Mouse (Mus musculus) kidney, embryonic 16.5 days (tissue): ENCODE measurements around the gene Ccdc103. TPM values are rescaled to one million over a fixed set of nuclear protein-coding genes. Genes with fewer than 3 reads are reported as not detected.
A peak's percentile ranks its signal among the peaks of the same experiment; 100 is the strongest.

ENCODE experiments used
- ATAC-seq: fragments of 200-750 bp; cut with Nextera tagmentation; 2 replicates; pipeline ENCODE4 v1.8.0; 2017; ENCODE audit warnings: moderate TSS enrichment; ENCODE audit not compliant: low FRiP score, low TSS enrichment
- H3K27ac ChIP-seq: fragments of 300-500 bp; sonication (generic); 2 replicates; pipeline ENCODE4 v1.5.1; 2014; ENCODE audit warnings: low read length
- H3K27me3 ChIP-seq: fragments of 300-500 bp; sonication (generic); 2 replicates; pipeline ENCODE4 v1.6.1; 2014; ENCODE audit warnings: low read length, control low read depth, mixed read lengths; ENCODE audit not compliant: insufficient read depth
- H3K36me3 ChIP-seq: fragments of 300-500 bp; sonication (generic); 2 replicates; pipeline ENCODE4 v1.6.1; 2014; ENCODE audit warnings: low read length, control low read depth, mixed read lengths; ENCODE audit not compliant: insufficient read depth
- H3K4me1 ChIP-seq: fragments of 300-500 bp; sonication (generic); 2 replicates; pipeline ENCODE4 v1.6.1; 2014; ENCODE audit warnings: low read length, control low read depth, mixed read lengths; ENCODE audit not compliant: insufficient read depth
- H3K4me2 ChIP-seq: fragments of 300-500 bp; sonication (generic); replicated peaks from 2 replicates; pipeline ENCODE4 v1.6.1; 2014; ENCODE audit warnings: low read depth, low read length
- H3K4me3 ChIP-seq: fragments of 300-500 bp; sonication (generic); 2 replicates; pipeline ENCODE4 v1.5.1; 2014; ENCODE audit warnings: mild to moderate bottlenecking, low read length
- H3K9ac ChIP-seq: fragments of 300-500 bp; sonication (generic); replicated peaks from 2 replicates; pipeline ENCODE4 v1.6.1; 2014; ENCODE audit warnings: low read length
- H3K9me3 ChIP-seq: fragments of 300-500 bp; sonication (generic); 2 replicates; pipeline ENCODE4 v1.6.1; 2016; ENCODE audit warnings: low read length, control low read depth
- WGBS: fragments of 180-500 bp; shearing (Covaris S2); extraction: QIAGEN DNeasy Blood & Tissue Kit; methylation state at CpG from one replicate; pipeline ENCODE4 v1.1.7; 2014; 5-methylcytosine and 5-hydroxymethylcytosine counted together
- polyA plus RNA-seq: library from polyadenylated mRNA; unstranded; fragments of >200 nt; fragmentation: Nextera tagmentation; extraction: Ambion mirVana; gene quantifications from 2 replicates; pipeline ENCODE4 v1.2.1, GENCODE M21; 2015

The Ccdc103 gene
- polyA plus RNA-seq, 1 experiment from 2014 or later, result 1.9 TPM

GRCm38 (mm10) chr11:102902107-102902506 lies 21.1 kb downstream of the Ccdc103 start:
- no peaks in the 10 kb centered on the region for H3K9me3 ChIP-seq
- H3K4me1 ChIP-seq, result peaks cover 3% of the 10 kb centered on the region; the same call in 1 of the 2 replicates
- no peak for ATAC-seq
- no peak overlapping the region for H3K4me2 ChIP-seq
- peaks cover 18% of the 10 kb centered on the region for H3K36me3 ChIP-seq
- H3K4me3 ChIP-seq, result no peak overlapping the region
- no peak overlapping the region for H3K9ac ChIP-seq
- H3K27me3 ChIP-seq, result no peaks in the 10 kb centered on the region
- H3K27ac ChIP-seq, result no peak overlapping the region
- WGBS, result 73% methylated on average over 5 of the region's 5 CpGs

GRCm38 (mm10) chr11:102903654-102904053 lies 22.6 kb downstream of the Ccdc103 start:
- peaks cover 34% of the 10 kb centered on the region for H3K36me3 ChIP-seq
- no peaks in the 10 kb centered on the region for H3K9me3 ChIP-seq
- H3K9ac ChIP-seq, result no peak overlapping the region
- no peak overlapping the region for H3K4me2 ChIP-seq
- no peak for ATAC-seq
- H3K4me1 ChIP-seq, result peaks cover 3% of the 10 kb centered on the region; the same call in 1 of the 2 replicates
- H3K4me3 ChIP-seq, result no peak overlapping the region
- H3K27me3 ChIP-seq, result no peaks in the 10 kb centered on the region
- H3K27ac ChIP-seq, result no peak overlapping the region
- 62% methylated on average over 7 of the region's 7 CpGs for WGBS

GRCm38 (mm10) chr11:102911376-102911775 lies 30.4 kb downstream of the Ccdc103 start:
- no peak overlapping the region for H3K4me3 ChIP-seq
- H3K36me3 ChIP-seq, result peaks cover 88% of the 10 kb centered on the region
- 78% methylated on average over 7 of the region's 7 CpGs for WGBS
- H3K4me2 ChIP-seq, result no peak overlapping the region
- H3K27me3 ChIP-seq, result no peaks in the 10 kb centered on the region
- no peaks in the 10 kb centered on the region for H3K4me1 ChIP-seq
- ATAC-seq, result no peak
- H3K9me3 ChIP-seq, result no peaks in the 10 kb centered on the region
- H3K9ac ChIP-seq, result no peak overlapping the region
- no peak overlapping the region for H3K27ac ChIP-seq

- H3K27ac ChIP-seq, result no peak overlapping the region
- H3K9ac ChIP-seq, result no peak overlapping the region
- H3K4me1 ChIP-seq, result no peaks in the 10 kb centered on the region
- ATAC-seq, result no peak
- no peaks in the 10 kb centered on the region for H3K27me3 ChIP-seq
- H3K4me2 ChIP-seq, result no peak overlapping the region
- WGBS, result 92% methylated on average over 9 of the region's 9 CpGs
- H3K9me3 ChIP-seq, result no peaks in the 10 kb centered on the region
- no peak overlapping the region for H3K4me3 ChIP-seq
- H3K36me3 ChIP-seq, result peaks cover 50% of the 10 kb centered on the region
Observed at GRCm38 (mm10) chr11:102915380-102915779, 34.4 kb downstream of the Ccdc103 start.

- no peak overlapping the region for H3K4me2 ChIP-seq
- no peaks in the 10 kb centered on the region for H3K9me3 ChIP-seq
- peaks cover 33% of the 10 kb centered on the region for H3K36me3 ChIP-seq
- no peak for ATAC-seq
- H3K27me3 ChIP-seq, result no peaks in the 10 kb centered on the region
- H3K9ac ChIP-seq, result no peak overlapping the region
- H3K27ac ChIP-seq, result no peak overlapping the region
- peaks cover 13% of the 10 kb centered on the region; the same call in 1 of the 2 replicates for H3K4me1 ChIP-seq
- WGBS, result 82% methylated on average over 4 of the region's 4 CpGs
- no peak overlapping the region for H3K4me3 ChIP-seq
Observed at GRCm38 (mm10) chr11:102918077-102918476, 37.1 kb downstream of the Ccdc103 start.

- Histone ChIP-seq H3K4me3 (no peak overlapping the region), H3K4me1 (peaks cover 21% of the 10 kb centered on the region), H3K27ac (no peak overlapping the region), H3K9me3 (no peaks in the 10 kb centered on the region), H3K9ac (peak overlapping the region; percentile 35; the same call in 1 of the 2 replicates), H3K36me3 (0 out of 2 replicates have a peak, but pooled peaks cover 3% of the 10 kb centered on the region), H3K27me3 (no peaks in the 10 kb centered on the region), H3K4me2 (no peak overlapping the region)
- ATAC-seq, result no peak
- WGBS, result 77% methylated on average over 6 of the region's 6 CpGs
Observed at GRCm38 (mm10) chr11:102921491-102921890, 40.5 kb downstream of the Ccdc103 start.

GRCm38 (mm10) chr11:102924557-102925350 lies 43.8 kb downstream of the Ccdc103 start, which contains the start of gene Kif18b:
TSS of gene Kif18b (minus strand) at chr11:102925124.
- Histone ChIP-seq H3K4me3 (peak within 1 kb of the TSS; percentile 79), H3K36me3 (0 out of 2 replicates have a peak, but pooled peaks cover 3% of the 10 kb centered on the region), H3K27me3 (no peaks in the 10 kb centered on the region), H3K9me3 (no peaks in the 10 kb centered on the region), H3K4me1 (peaks cover 21% of the 10 kb centered on the region), H3K9ac (peak within 1 kb of the TSS; percentile 81), H3K27ac (peak within 1 kb of the TSS; percentile 98), H3K4me2 (peak within 1 kb of the TSS; percentile 71)
- under 1% methylated on average over 62 of the region's 62 CpGs for WGBS
- ATAC-seq, result peak; percentile 95

- Histone ChIP-seq H3K27me3 (no peaks in the 10 kb centered on the region), H3K36me3 (0 out of 2 replicates have a peak, but pooled peaks cover 3% of the 10 kb centered on the region), H3K9me3 (no peaks in the 10 kb centered on the region), H3K4me3 (peak overlapping the region; percentile 79), H3K4me2 (peak overlapping the region; percentile 71), H3K27ac (peak overlapping the region; percentile 98), H3K9ac (peak overlapping the region; percentile 81), H3K4me1 (peaks cover 21% of the 10 kb centered on the region)
- ATAC-seq, result peak; percentile 62
- 1% methylated on average over 10 of the region's 10 CpGs for WGBS
Observed at GRCm38 (mm10) chr11:102925351-102925717, 44.3 kb downstream of the Ccdc103 start.

GRCm38 (mm10) chr11:102930672-102931071 lies 49.7 kb downstream of the Ccdc103 start:
- H3K27ac ChIP-seq, result no peak overlapping the region
- H3K36me3 ChIP-seq, result no peaks in the 10 kb centered on the region
- ATAC-seq, result no peak
- no peaks in the 10 kb centered on the region for H3K27me3 ChIP-seq
- H3K9me3 ChIP-seq, result no peaks in the 10 kb centered on the region
- no peaks in the 10 kb centered on the region for H3K4me1 ChIP-seq
- no peak overlapping the region for H3K9ac ChIP-seq
- WGBS, result 91% methylated on average over 10 of the region's 10 CpGs
- no peak overlapping the region for H3K4me3 ChIP-seq
- H3K4me2 ChIP-seq, result no peak overlapping the region
